Mouse (Mus musculus) erythroblast, embryonic 14.5 days (primary cell): ENCODE data around the gene Olfr464.

Source experiments
- GATA1 ChIP-seq: IDR thresholded peaks from 2 replicates; pipeline ENCODE4 v1.6.1; 2012; ENCODE audit warnings: low read length, inconsistent platforms, mixed read lengths
- TAL1 ChIP-seq: IDR thresholded peaks from 3 replicates; pipeline ENCODE4 v1.6.1; 2012; ENCODE audit warnings: low read length, inconsistent platforms, mixed read lengths

GRCm38 (mm10) chr11:87965293-87965692 lies 44.5 kb upstream of the Olfr464 start:
- no peak for TF ChIP-seq GATA1
- no peak for TF ChIP-seq TAL1
